Mouse (Mus musculus) liver, embryonic 16.5 days (tissue): ENCODE measurements around the gene Olfr324. TPM values are rescaled to one million over a fixed set of nuclear protein-coding genes. Genes with fewer than 3 reads are reported as not detected.
A peak's percentile ranks its signal among the peaks of the same experiment; 100 is the strongest.

ENCODE experiments used
- ATAC-seq: fragments of 200-750 bp; cut with Nextera tagmentation; 2 replicates; pipeline ENCODE4 v1.8.0; 2017; ENCODE audit warnings: low read depth, mild to moderate bottlenecking, moderate number of reproducible peaks, moderate library complexity
- H3K27ac ChIP-seq: fragments of 300-500 bp; sonication (generic); 2 replicates; pipeline ENCODE4 v1.5.1; 2014; ENCODE audit warnings: mild to moderate bottlenecking, low read length
- H3K27me3 ChIP-seq: fragments of 300-500 bp; sonication (generic); 2 replicates; pipeline ENCODE4 v1.6.1; 2014; ENCODE audit warnings: low read depth, low read length, mixed read lengths; ENCODE audit not compliant: control insufficient read depth, insufficient read depth
- H3K36me3 ChIP-seq: fragments of 300-500 bp; sonication (generic); 2 replicates; pipeline ENCODE4 v1.6.1; 2014; ENCODE audit warnings: mild to moderate bottlenecking; ENCODE audit not compliant: control insufficient read depth, insufficient read depth
- H3K4me1 ChIP-seq: fragments of 300-500 bp; sonication (generic); 2 replicates; pipeline ENCODE4 v1.6.1; 2014; ENCODE audit warnings: low read depth, low read length, mixed read lengths; ENCODE audit not compliant: control insufficient read depth
- H3K4me2 ChIP-seq: fragments of 300-500 bp; sonication (generic); 2 replicates; pipeline ENCODE4 v1.6.1; 2014; ENCODE audit warnings: low read depth, low read length, mixed read lengths
- H3K4me3 ChIP-seq: fragments of 300-500 bp; sonication (generic); 2 replicates; pipeline ENCODE4 v1.5.1; 2014; ENCODE audit warnings: low read depth, mild to moderate bottlenecking, low read length
- H3K9ac ChIP-seq: fragments of 300-500 bp; sonication (generic); 2 replicates; pipeline ENCODE4 v1.6.1; 2014; ENCODE audit warnings: low read depth, low read length
- H3K9me3 ChIP-seq: fragments of 300-500 bp; sonication (generic); replicated peaks from 2 replicates; pipeline ENCODE4 v1.6.1; 2016; ENCODE audit warnings: low read length; ENCODE audit not compliant: control insufficient read depth
- WGBS: fragments of 180-500 bp; shearing (Covaris S2); extraction: QIAGEN DNeasy Blood & Tissue Kit; methylation state at CpG from one replicate; pipeline ENCODE4 v1.1.7; 2014; ENCODE audit not compliant: insufficient replicate concordance; 5-methylcytosine and 5-hydroxymethylcytosine counted together
- polyA plus RNA-seq: library from polyadenylated mRNA; unstranded; fragments of >200 nt; fragmentation: Nextera tagmentation; extraction: Ambion mirVana; gene quantifications from 2 replicates; pipeline ENCODE4 v1.2.1, GENCODE M21; 2015

Olfr324 gene
- polyA plus RNA-seq, 1 experiment from 2014 or later = not detected

DNA sequence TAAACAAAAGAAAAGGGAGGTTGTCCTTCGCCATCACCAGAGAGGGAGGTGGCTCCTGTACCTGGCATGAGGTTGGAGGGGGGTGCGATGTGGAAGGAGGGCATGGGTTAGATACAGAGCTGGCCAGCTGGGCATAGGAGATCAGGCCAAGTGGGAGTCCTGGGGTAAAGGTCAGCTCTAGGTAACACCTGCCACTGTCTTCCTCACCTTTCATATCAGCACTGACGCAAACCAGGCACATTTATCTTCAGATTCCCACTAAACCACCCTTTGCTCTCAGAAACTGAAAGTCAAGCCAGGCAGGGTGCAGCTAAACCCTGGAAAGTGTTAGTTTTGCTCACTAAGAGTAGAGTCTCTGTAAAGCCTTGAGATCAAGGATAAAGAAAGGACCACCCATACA lies 23.5 kb downstream of the Olfr324 start:
- WGBS = 50% methylated on average over 3 of the region's 3 CpGs

DNA sequence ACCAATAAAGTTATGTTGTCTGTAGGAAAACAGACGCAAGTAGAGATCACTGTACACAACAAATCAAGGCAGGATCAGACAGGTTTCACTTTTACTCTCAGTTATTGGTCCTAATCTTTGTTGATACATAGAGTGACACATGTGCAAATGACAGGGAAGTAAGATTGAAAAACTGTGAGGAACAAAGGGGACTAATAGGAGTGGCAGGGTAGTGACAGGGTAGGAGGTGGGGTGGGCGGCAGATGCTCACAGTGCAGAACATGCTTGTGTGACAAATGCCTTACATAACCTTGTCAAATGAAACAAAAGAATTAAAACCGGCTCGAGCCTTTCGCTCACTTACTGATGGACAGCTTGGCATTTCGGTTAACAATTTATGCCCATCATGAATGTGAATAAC lies 23.9 kb downstream of the Olfr324 start:
- Histone ChIP-seq H3K4me1 (no peaks in the 10 kb centered on the region), H3K9ac (no peak overlapping the region), H3K27me3 (no peaks in the 10 kb centered on the region), H3K36me3 (no peaks in the 10 kb centered on the region), H3K27ac (no peak overlapping the region), H3K9me3 (no peaks in the 10 kb centered on the region), H3K4me2 (no peak overlapping the region), H3K4me3 (no peak overlapping the region)
- 59% methylated on average over 6 of the region's 6 CpGs for WGBS
- ATAC-seq = no peak

More for the DNA sequence above, 23.5 kb downstream of the Olfr324 start:
- no peak overlapping the region for H3K4me3 ChIP-seq
- no peaks in the 10 kb centered on the region for H3K4me1 ChIP-seq
- no peaks in the 10 kb centered on the region for H3K9me3 ChIP-seq
- no peak for ATAC-seq
- no peak overlapping the region for H3K4me2 ChIP-seq
- H3K36me3 ChIP-seq = no peaks in the 10 kb centered on the region
- no peaks in the 10 kb centered on the region for H3K27me3 ChIP-seq
- H3K9ac ChIP-seq = no peak overlapping the region
- H3K27ac ChIP-seq = no peak overlapping the region

DNA sequence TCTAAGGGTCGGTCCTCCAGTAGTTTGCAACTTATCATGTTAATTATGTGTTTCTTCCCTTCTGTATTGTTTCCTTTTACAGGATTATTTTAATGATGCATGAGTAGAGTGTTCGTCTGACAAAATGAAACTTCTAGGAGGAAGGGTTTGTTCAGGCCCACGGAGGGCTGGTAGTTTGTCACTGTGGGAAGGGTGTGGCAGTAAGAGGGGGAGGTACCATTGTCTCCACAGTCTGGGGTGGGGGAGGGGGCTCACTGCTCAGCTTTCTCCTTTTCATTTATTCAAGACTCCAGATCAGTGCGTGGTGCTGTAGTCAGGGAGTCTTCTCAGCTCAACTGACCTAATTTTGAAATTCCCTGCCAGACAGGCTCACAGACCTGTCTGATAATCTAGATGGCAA lies 31.2 kb downstream of the Olfr324 start:
- no peak for ATAC-seq
- WGBS = 39% methylated on average over 4 of the region's 4 CpGs
- no peak overlapping the region for H3K9ac ChIP-seq

DNA sequence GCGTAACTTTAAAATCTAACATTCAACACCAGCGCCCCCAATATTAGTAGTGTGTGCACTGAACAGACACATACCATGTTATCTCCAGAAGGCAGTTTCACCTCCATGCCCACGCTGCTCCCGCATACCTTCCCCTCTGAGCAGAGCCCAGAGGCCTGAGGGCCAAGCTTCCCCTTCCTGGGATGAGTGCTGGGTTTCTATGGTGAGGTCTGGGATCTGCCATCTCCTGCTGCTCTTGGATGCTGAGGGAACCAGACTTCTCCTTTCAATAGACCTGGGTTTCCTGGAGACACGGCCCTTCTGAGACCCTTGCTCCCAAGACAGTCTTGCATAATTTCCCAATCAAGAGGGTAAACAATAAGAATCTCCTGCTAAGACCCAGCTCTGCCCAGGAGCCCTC lies 35.5 kb downstream of the Olfr324 start, which contains the start of gene Olfr323:
TSS of gene Olfr323 (minus strand) at position 101 of the 400 bp plus-strand sequence.
- Histone ChIP-seq H3K9ac (no peak within 1 kb of the TSS), H3K9me3 (no peaks in the 10 kb centered on the region), H3K36me3 (no peaks in the 10 kb centered on the region), H3K4me2 (no peak within 1 kb of the TSS), H3K27ac (no peak within 1 kb of the TSS), H3K4me3 (no peak within 1 kb of the TSS), H3K4me1 (no peaks in the 10 kb centered on the region), H3K27me3 (no peaks in the 10 kb centered on the region)
- WGBS = 51% methylated on average over 5 of the region's 5 CpGs
- no peak for ATAC-seq

More for the DNA sequence above, 31.2 kb downstream of the Olfr324 start:
- no peaks in the 10 kb centered on the region for H3K9me3 ChIP-seq
- no peak overlapping the region for H3K4me3 ChIP-seq
- no peaks in the 10 kb centered on the region for H3K4me1 ChIP-seq
- no peaks in the 10 kb centered on the region for H3K36me3 ChIP-seq
- H3K4me2 ChIP-seq = no peak overlapping the region
- no peaks in the 10 kb centered on the region for H3K27me3 ChIP-seq
- H3K27ac ChIP-seq = no peak overlapping the region

DNA sequence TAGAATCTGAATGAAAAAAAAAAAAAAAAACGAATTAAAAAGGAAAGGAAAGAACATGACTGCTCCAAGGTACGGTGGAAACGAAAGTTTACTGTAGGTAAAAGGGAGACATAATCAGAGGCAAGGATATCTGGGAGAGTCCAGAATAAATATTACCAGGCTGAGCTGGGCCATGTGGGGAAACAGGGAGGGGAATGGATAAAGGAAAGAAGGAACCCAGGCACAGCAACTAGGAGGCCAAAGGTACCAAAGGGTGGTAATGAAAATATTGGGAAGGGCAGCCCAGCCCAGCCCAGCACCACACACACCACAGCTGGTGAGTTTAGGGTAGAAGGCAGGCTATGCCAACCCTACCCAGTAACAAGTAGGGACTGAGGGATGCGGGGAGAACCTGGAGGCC lies 40.0 kb downstream of the Olfr324 start:
- ATAC-seq = no peak
- H3K4me2 ChIP-seq = no peak overlapping the region
- no peaks in the 10 kb centered on the region for H3K36me3 ChIP-seq
- H3K27me3 ChIP-seq = no peaks in the 10 kb centered on the region
- H3K9me3 ChIP-seq = no peaks in the 10 kb centered on the region
- peaks cover 10% of the 10 kb centered on the region for H3K4me1 ChIP-seq
- H3K4me3 ChIP-seq = no peak overlapping the region
- H3K9ac ChIP-seq = no peak overlapping the region
- WGBS = 51% methylated on average over 4 of the region's 4 CpGs
- no peak overlapping the region for H3K27ac ChIP-seq

DNA sequence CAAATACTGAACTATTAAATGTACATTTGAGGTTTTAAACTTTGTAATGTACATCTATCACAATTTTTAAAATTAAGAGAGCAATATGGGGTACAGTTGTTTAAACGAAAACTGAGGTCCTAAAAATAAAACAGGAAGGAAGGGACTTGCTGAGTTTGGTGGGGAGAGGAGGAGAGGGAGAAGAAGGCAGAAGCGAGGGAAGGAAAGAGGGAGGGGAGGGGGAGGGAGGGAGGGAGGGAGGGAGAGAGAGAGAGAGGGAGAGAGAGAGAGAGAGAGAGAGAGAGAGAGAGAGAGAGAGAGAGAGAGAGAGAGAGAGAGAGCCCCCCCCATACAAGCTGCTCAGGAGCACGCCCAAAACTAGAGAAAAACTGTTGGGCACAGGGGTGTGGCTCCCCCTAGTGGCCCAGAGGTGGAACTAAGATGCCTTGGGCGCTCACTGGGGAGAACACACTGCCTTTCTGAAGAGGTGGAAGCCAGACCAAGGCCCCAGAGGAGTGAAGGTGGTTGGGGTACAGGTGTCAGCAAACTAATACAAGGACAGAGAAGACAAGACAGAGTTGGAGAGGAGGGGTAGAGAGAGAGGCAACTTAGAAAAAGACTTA lies 41.6 kb downstream of the Olfr324 start:
- Histone ChIP-seq H3K4me1 (peaks cover 11% of the 10 kb centered on the region), H3K9ac (no peak overlapping the region), H3K27me3 (no peaks in the 10 kb centered on the region), H3K36me3 (no peaks in the 10 kb centered on the region), H3K27ac (no peak overlapping the region), H3K4me2 (no peak overlapping the region), H3K4me3 (no peak overlapping the region), H3K9me3 (no peaks in the 10 kb centered on the region)
- no peak for ATAC-seq
- WGBS = 11% methylated on average over 4 of the region's 4 CpGs

DNA sequence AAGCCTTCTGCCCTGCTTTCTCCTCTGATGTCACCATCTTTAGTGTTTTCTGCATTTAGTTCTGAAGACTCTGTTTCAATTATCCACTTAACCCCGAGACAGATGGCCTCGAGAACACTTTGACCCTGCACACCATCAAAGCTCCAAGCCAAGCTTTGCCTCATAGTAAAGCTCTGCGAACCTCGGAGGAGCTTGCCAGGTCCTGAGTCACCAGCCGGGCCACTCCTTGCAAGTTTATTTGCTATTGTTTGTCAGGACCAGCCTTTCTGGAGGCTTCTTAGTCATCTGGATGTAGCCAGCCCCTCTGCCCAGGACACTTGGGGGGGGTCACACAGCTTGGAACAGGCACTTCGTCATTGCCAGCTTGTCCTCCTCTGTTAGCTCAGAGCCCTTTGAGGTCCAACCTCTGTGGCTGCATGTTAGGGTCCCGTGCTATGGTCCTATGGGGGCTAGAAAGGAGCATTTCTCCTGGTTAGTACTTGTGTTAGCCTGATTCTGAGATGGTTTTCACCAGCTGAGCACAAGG lies 43.3 kb downstream of the Olfr324 start:
- H3K27ac ChIP-seq = no peak overlapping the region
- H3K27me3 ChIP-seq = no peaks in the 10 kb centered on the region
- H3K9me3 ChIP-seq = no peaks in the 10 kb centered on the region
- H3K4me2 ChIP-seq = no peak overlapping the region
- 70% methylated on average over 7 of the region's 7 CpGs for WGBS
- H3K9ac ChIP-seq = no peak overlapping the region
- peaks cover 17% of the 10 kb centered on the region for H3K4me1 ChIP-seq
- no peak for ATAC-seq
- H3K4me3 ChIP-seq = no peak overlapping the region
- H3K36me3 ChIP-seq = 0 out of 2 replicates have a peak, but pooled peaks cover 3% of the 10 kb centered on the region

DNA sequence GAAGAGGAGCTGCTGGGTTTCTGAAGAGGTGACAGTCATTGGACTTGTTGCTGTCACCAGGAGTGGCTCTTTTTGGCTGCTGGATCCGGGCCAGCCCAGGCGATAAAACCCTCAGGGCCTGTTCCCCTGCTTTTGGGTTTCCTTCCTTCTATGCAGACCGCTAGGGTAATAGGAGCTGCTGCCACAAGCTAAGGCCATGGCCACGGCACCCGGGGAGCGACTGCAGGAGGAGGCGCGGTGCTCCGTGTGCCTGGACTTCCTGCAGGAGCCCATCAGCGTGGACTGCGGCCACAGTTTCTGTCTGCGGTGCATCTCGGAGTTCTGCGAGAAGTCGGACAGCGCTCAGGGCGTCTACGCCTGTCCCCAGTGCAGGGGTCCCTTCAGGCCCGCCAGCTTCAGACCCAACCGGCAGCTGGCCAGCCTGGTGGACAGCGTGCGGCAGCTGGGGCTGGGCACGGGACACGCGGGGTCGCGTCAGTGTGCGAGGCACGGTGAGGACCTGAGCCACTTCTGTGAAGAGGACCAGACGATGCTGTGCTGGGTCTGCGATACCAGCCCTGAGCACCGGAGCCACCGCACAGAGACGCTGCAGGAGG lies 45.5 kb downstream of the Olfr324 start, which contains the start of gene Trim58:
TSS of gene Trim58 (plus strand) at position 194 of the 596 bp plus-strand sequence.
- peak within 1 kb of the TSS; percentile 89 for H3K9ac ChIP-seq
- no peaks in the 10 kb centered on the region for H3K9me3 ChIP-seq
- H3K36me3 ChIP-seq = peaks cover 14% of the 10 kb centered on the region
- peak within 1 kb of the TSS; percentile 100 for H3K27ac ChIP-seq
- peaks cover 21% of the 10 kb centered on the region for H3K4me1 ChIP-seq
- peak; percentile 17 for ATAC-seq
- peak within 1 kb of the TSS; percentile 73 for H3K4me3 ChIP-seq
- H3K27me3 ChIP-seq = no peaks in the 10 kb centered on the region
- peak within 1 kb of the TSS; percentile 73 for H3K4me2 ChIP-seq
- WGBS = under 1% methylated on average over 34 of the region's 34 CpGs

DNA sequence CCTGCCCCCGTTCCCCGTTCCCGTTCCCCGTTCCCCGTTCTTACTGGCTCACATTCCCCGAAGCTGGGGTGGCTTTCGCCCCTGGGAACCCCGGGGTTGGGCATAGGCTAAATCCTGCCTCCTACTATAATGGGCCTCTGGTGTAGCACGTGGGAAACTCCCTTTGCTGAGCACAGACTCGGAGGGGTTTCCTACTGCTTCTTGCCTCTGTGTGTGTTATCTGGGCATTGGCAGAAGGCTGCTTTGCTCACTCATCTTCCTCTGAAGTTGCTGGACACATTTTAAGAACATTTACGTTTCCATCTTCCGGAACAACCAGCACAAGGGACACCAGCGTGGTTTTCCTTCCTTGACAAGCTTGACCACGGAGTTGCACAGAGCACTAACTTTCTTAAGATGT lies 46.1 kb downstream of the Olfr324 start:
- peak overlapping the region; percentile 73 for H3K4me2 ChIP-seq
- peaks cover 21% of the 10 kb centered on the region for H3K4me1 ChIP-seq
- H3K9me3 ChIP-seq = no peaks in the 10 kb centered on the region
- no peaks in the 10 kb centered on the region for H3K27me3 ChIP-seq
- peak overlapping the region; percentile 100 for H3K27ac ChIP-seq
- peak; percentile 75 for ATAC-seq
- H3K9ac ChIP-seq = peak overlapping the region; percentile 89
- H3K4me3 ChIP-seq = peak overlapping the region; percentile 73
- peaks cover 21% of the 10 kb centered on the region for H3K36me3 ChIP-seq
- WGBS = 6% methylated on average over 14 of the region's 14 CpGs
